Mouse (Mus musculus) spleen, adult 2 months (tissue): ENCODE data around the gene Ttll9.

Source experiments
- CTCF ChIP-seq: fragments of 200-500 bp; IDR thresholded peaks from 2 replicates; pipeline ENCODE4 v1.5.1; 2011; ENCODE audit warnings: mild to moderate bottlenecking, inconsistent platforms; ENCODE audit not compliant: insufficient read depth, insufficient read length, insufficient replicate concordance; ENCODE audit errors: extremely low read depth
- POLR2A ChIP-seq: fragments of 200-500 bp; IDR thresholded peaks from 2 replicates; pipeline ENCODE4 v1.6.1; 2011; ENCODE audit warnings: low read depth, low read length, inconsistent platforms

DNA sequence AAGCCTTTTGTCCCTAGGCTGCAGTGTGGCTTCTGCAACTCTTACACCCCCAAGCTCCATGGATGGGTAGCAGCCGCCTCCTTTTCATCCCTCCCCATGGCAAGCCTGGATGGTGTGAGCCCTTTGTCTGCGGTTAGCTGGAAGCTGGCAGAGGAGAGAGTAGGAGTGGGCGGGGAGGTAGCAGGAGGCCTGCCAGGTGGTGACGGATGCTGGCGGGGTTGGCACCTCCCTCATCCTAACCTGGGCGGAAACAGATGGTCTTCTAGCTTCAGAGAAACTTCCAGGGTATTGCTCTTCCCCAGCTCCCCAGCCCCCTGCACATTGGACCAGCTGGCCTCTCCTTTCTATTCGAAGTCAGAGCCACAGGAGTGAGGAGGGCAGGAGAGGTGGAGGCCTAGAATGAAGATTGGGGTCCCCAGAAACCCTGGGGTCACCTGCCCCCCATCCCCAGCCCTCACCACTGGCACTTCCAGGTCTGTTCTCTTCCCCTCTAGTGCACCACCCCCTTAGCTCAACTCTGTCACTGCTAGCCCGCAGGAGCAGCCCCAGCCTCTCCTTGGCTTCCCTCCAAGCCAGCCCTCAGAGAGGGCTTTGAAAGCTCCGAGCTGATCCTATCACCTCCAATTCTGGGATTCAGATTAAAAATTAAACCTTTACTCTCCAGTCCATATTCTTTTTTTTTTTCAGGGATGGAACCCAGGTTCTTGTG is 87.2 kb downstream of the Ttll9 start:
- TF ChIP-seq CTCF: no peak
- no peak for TF ChIP-seq POLR2A
